Mouse (Mus musculus): Measurements from ENCODE around the gene Ggt7. TPM values are rescaled to one million over a fixed set of nuclear protein-coding genes. Genes with fewer than 3 reads are reported as not detected.

The Ggt7 gene
- polyA plus RNA-seq, 1 experiment from 2014 or later = 2.3 TPM

DNA sequence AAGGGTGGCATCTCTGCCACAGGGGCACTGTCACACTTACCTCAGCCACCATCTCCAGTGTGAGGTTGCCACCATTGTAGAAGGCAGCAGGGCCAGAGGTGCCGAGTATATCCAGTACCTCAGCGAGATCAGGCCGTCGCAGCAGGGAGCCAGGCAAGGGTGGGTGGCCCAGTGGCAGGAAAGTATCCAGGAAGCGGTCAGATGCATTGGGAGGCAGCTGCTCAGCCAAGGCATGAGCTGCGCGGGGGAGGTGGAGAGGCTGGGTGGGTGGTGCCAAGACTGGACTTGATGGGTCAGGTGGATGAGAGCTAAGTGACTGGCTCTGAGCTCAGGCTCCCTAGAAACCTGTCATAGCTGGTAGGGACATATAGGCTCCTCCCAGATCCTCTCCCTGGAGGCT lies 15.4 kb downstream of the Ggt7 start:
- no peak overlapping the region for H3K27ac ChIP-seq (replicated peaks; ENCODE audit: low read depth, low read length)
- H3K36me3 ChIP-seq (ENCODE audit: control insufficient read depth, insufficient read depth, low read length) = no peaks in the 10 kb centered on the region
- no peaks in the 10 kb centered on the region for H3K4me1 ChIP-seq (ENCODE audit: control insufficient read depth, insufficient read depth, low read length)
- ATAC-seq (ENCODE audit: insufficient number of reproducible peaks, low FRiP score, low TSS enrichment, low read depth) (no peak), DNase-seq (ENCODE audit: low spot score) (no peak)
- H3K27me3 ChIP-seq (ENCODE audit: control insufficient read depth, insufficient read depth, low read length) = no peaks in the 10 kb centered on the region
- H3K4me2 ChIP-seq (ENCODE audit: low read depth, severe bottlenecking) = no peak overlapping the region
- H3K4me3 ChIP-seq (ENCODE audit: low read depth, low read length) = no peak overlapping the region
- WGBS = 77% methylated on average over 7 of the region's 7 CpGs
- no peak overlapping the region for H3K9ac ChIP-seq (ENCODE audit: low read length)
- no peaks in the 10 kb centered on the region for H3K9me3 ChIP-seq (ENCODE audit: control insufficient read depth, low read length)

DNA sequence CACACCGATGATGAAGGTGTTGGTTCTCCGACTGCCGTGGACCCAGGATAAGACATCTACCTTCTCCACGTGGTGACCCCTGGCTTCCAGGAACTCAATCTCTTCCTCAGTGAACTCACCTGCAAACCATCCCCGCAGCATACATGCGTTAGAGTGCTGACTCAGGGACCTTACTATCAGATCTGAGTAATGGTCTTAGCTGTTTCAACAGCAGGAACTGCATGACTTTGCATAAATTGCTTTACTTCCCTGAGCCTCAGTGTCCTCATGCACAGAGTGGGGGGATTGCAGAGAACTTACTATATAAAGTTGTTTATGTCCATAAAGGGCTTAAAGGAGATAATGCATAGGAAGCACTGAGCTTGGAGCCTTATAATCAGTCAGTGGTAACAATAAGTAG lies 27.0 kb downstream of the Ggt7 start:
- H3K9me3 ChIP-seq (ENCODE audit: control insufficient read depth, low read length) = no peaks in the 10 kb centered on the region
- no peak overlapping the region for H3K9ac ChIP-seq (ENCODE audit: low read length)
- no peaks in the 10 kb centered on the region for H3K36me3 ChIP-seq (ENCODE audit: control insufficient read depth, insufficient read depth, low read length)
- H3K4me3 ChIP-seq (ENCODE audit: low read depth, low read length) = no peak overlapping the region
- WGBS = 95% methylated on average over 6 of the region's 6 CpGs
- H3K4me2 ChIP-seq (ENCODE audit: low read depth, severe bottlenecking) = no peak overlapping the region
- no peaks in the 10 kb centered on the region for H3K4me1 ChIP-seq (ENCODE audit: control insufficient read depth, insufficient read depth, low read length)
- ATAC-seq (ENCODE audit: insufficient number of reproducible peaks, low FRiP score, low TSS enrichment, low read depth) (no peak), DNase-seq (ENCODE audit: low spot score) (no peak)
- no peak overlapping the region for H3K27ac ChIP-seq (replicated peaks; ENCODE audit: low read depth, low read length)
- no peaks in the 10 kb centered on the region for H3K27me3 ChIP-seq (ENCODE audit: control insufficient read depth, insufficient read depth, low read length)

DNA sequence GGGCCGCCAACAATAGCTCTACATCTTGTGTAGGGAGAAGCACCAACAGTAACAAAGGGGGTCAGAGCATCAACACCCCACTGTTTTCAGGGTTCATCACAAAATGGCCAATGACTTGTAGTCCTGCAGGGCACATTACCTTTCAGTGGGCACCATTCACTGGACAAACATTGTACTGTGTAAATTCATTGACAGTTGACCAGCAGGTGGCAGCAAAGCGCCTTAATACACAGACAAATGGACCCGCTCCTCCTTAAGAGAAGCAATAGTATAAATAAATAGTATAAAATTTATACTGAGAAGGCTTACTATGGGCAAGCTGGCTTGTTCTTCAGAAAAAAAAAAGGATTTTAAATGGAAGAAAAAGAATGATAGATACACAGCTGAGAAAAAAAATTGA lies 36.0 kb downstream of the Ggt7 start:
- DNase-seq (ENCODE audit: low spot score) (peak; percentile 85), ATAC-seq (ENCODE audit: insufficient number of reproducible peaks, low FRiP score, low TSS enrichment, low read depth) (no peak)
- no peaks in the 10 kb centered on the region for H3K36me3 ChIP-seq (ENCODE audit: control insufficient read depth, insufficient read depth, low read length)

DNA sequence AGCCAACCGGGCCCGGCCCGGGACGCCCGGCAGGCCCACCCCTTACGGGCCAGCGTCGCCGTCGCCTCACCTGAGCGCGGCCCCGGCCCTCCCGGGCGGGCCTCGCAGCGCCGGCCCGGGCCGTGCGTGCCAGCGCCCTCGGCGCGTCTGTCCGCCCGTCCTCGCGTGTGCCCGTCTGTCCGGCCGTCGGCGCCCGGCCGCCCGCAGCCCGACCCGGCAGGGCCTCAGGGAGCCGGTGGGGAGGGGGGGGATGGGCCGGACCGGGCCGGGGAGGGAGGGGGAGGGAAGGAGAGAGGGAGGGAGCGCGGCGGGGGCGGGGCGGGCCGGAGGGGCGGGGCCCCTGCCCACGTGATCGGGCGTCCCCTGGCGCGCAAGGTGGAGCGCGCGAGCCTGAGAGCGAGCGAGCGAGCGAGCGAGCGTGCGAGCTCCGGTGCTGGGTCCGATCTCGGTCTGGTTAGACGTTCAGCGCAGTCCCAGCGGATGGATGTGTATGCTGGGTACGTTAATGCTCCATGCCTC lies 44.4 kb downstream of the Ggt7 start, which contains the start of gene Ncoa6:
Gene Ncoa6 (minus strand): TSS at position 325 of the 519 bp plus-strand sequence.
- WGBS = under 1% methylated on average over 46 of the region's 72 CpGs
- Histone ChIP-seq H3K27ac (replicated peaks; ENCODE audit: low read depth, low read length) (peak within 1 kb of the TSS; percentile 79), H3K27me3 (ENCODE audit: control insufficient read depth, insufficient read depth, low read length) (no peaks in the 10 kb centered on the region), H3K4me3 (ENCODE audit: low read depth, low read length) (peak within 1 kb of the TSS; percentile 77), H3K4me1 (ENCODE audit: control insufficient read depth, insufficient read depth, low read length) (0 out of 2 replicates have a peak, but pooled peaks cover 7% of the 10 kb centered on the region), H3K36me3 (ENCODE audit: control insufficient read depth, insufficient read depth, low read length) (no peaks in the 10 kb centered on the region), H3K9ac (ENCODE audit: low read length) (peak within 1 kb of the TSS; percentile 97), H3K9me3 (ENCODE audit: control insufficient read depth, low read length) (no peaks in the 10 kb centered on the region), H3K4me2 (ENCODE audit: low read depth, severe bottlenecking) (peak within 1 kb of the TSS; percentile 84)
- DNase-seq (ENCODE audit: low spot score) (peak; percentile 83), ATAC-seq (ENCODE audit: insufficient number of reproducible peaks, low FRiP score, low TSS enrichment, low read depth) (peak; percentile 78)

More for the DNA sequence above, 36.0 kb downstream of the Ggt7 start:
- no peaks in the 10 kb centered on the region for H3K27me3 ChIP-seq (ENCODE audit: control insufficient read depth, insufficient read depth, low read length)
- no peak overlapping the region for H3K4me2 ChIP-seq (ENCODE audit: low read depth, severe bottlenecking)
- H3K4me3 ChIP-seq (ENCODE audit: low read depth, low read length) = no peak overlapping the region
- no peaks in the 10 kb centered on the region for H3K4me1 ChIP-seq (ENCODE audit: control insufficient read depth, insufficient read depth, low read length)
- H3K9me3 ChIP-seq (ENCODE audit: control insufficient read depth, low read length) = no peaks in the 10 kb centered on the region
- 46% methylated on average over 3 of the region's 3 CpGs for WGBS
- H3K9ac ChIP-seq (ENCODE audit: low read length) = no peak overlapping the region
- H3K27ac ChIP-seq (replicated peaks; ENCODE audit: low read depth, low read length) = no peak overlapping the region

DNA sequence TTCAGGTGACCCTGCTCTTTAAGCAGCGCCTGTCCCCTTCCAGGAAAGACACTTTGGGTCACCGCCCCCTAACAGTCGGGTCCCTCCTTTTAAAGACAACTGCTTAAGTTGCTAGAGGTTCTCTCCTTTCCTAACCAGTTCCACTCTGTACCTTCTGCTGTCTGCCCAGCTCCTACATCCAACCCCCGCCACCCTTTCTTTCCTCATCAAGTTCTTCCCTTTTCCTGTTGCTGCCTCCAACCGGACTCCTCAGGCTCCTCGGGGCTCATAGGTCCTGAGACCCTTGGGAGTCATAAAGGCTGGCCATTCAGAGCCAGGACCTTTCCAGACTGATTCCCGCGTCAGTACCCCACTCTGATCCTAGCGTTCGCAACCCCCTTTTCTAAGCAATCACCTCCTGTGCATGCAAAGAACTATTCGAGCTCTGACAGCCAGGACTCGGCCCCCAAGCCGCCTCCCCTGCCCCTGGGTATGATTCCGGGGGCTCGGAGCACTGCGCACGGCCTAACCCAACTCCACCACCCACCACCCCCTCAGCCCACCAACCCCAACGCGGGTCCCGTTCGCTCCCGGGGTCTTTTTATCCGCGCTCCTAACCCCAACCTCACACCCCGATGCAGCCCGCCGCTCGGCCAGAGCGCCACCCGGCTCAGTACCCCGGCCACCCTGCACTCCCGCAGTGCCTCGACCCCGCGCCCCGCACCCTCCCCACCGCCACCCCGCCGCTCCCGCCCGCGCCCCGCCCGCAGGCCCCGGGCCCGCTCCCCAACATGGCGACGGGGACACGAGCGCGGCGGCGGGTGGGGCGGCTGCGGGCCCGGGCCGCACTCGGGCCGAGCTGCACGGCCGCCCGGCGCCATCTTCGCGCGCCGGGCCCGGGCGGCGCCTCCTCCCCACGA lies 45.1 kb downstream of the Ggt7 start:
- under 1% methylated on average over 41 of the region's 71 CpGs for WGBS
- H3K4me3 ChIP-seq (ENCODE audit: low read depth, low read length) = peak overlapping the region; percentile 77
- peak overlapping the region; percentile 97 for H3K9ac ChIP-seq (ENCODE audit: low read length)
- peak overlapping the region; percentile 84 for H3K4me2 ChIP-seq (ENCODE audit: low read depth, severe bottlenecking)
- no peaks in the 10 kb centered on the region for H3K9me3 ChIP-seq (ENCODE audit: control insufficient read depth, low read length)
- DNase-seq (ENCODE audit: low spot score) (peak; percentile 63), ATAC-seq (ENCODE audit: insufficient number of reproducible peaks, low FRiP score, low TSS enrichment, low read depth) (peak; percentile 69)
- H3K27me3 ChIP-seq (ENCODE audit: control insufficient read depth, insufficient read depth, low read length) = no peaks in the 10 kb centered on the region
- no peaks in the 10 kb centered on the region for H3K36me3 ChIP-seq (ENCODE audit: control insufficient read depth, insufficient read depth, low read length)
- peak overlapping the region; percentile 79 for H3K27ac ChIP-seq (replicated peaks; ENCODE audit: low read depth, low read length)
- H3K4me1 ChIP-seq (ENCODE audit: control insufficient read depth, insufficient read depth, low read length) = 0 out of 2 replicates have a peak, but pooled peaks cover 7% of the 10 kb centered on the region

DNA sequence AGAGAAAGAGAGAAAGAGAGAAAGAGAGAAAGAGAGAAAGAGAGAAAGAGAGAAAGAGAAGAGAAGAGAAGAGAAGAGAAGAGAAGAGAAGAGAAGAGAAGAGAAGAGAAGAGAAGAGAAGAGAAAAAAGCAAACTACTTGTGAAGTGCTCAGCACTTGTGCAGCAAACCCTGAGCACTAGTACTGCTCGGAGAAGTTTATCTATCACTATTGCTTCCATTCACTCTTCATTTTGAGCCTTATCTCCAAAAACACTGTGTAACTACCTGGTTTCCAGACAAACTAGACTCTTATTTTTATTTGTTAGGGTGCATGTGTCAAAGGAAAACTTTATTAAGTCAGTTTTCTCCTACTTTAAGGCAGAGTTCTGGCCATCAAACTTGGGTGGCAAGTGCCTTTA lies 51.2 kb downstream of the Ggt7 start:
- Histone ChIP-seq H3K4me2 (ENCODE audit: low read depth, severe bottlenecking) (no peak overlapping the region), H3K4me1 (ENCODE audit: control insufficient read depth, insufficient read depth, low read length) (no peaks in the 10 kb centered on the region), H3K27ac (replicated peaks; ENCODE audit: low read depth, low read length) (no peak overlapping the region), H3K36me3 (ENCODE audit: control insufficient read depth, insufficient read depth, low read length) (no peaks in the 10 kb centered on the region), H3K9me3 (ENCODE audit: control insufficient read depth, low read length) (no peaks in the 10 kb centered on the region), H3K27me3 (ENCODE audit: control insufficient read depth, insufficient read depth, low read length) (no peaks in the 10 kb centered on the region), H3K9ac (ENCODE audit: low read length) (no peak overlapping the region), H3K4me3 (ENCODE audit: low read depth, low read length) (no peak overlapping the region)
- DNase-seq (ENCODE audit: low spot score) (no peak), ATAC-seq (ENCODE audit: insufficient number of reproducible peaks, low FRiP score, low TSS enrichment, low read depth) (no peak)
- 97% methylated on average over 1 of the region's 1 CpGs for WGBS

DNA sequence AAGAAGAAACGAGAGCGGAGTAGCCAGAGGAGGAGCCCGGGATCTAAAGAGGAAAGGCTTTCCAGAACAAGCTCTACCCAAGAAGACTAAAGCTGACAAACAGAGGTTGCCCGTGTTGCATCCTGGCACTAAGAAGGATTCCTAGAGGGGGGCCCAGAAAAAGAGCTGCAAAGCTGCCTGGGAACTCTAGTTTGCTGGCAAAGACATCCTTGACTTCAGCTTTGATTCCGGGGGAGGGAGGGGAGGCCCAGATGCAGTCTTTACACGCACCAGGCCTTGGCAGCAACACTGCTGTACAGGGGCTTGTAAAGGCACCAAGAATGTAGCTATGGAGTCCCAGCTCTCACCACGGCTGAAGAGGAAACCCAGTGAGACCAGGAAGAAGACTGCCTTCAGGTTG lies 64.4 kb downstream of the Ggt7 start:
- H3K9me3 ChIP-seq (ENCODE audit: control insufficient read depth, low read length) = no peaks in the 10 kb centered on the region
- 85% methylated on average over 7 of the region's 7 CpGs for WGBS
- ATAC-seq (ENCODE audit: insufficient number of reproducible peaks, low FRiP score, low TSS enrichment, low read depth) (no peak), DNase-seq (ENCODE audit: low spot score) (no peak)
- no peak overlapping the region for H3K4me2 ChIP-seq (ENCODE audit: low read depth, severe bottlenecking)
- H3K4me3 ChIP-seq (ENCODE audit: low read depth, low read length) = no peak overlapping the region
- H3K4me1 ChIP-seq (ENCODE audit: control insufficient read depth, insufficient read depth, low read length) = no peaks in the 10 kb centered on the region
- H3K27ac ChIP-seq (replicated peaks; ENCODE audit: low read depth, low read length) = no peak overlapping the region
- H3K27me3 ChIP-seq (ENCODE audit: control insufficient read depth, insufficient read depth, low read length) = no peaks in the 10 kb centered on the region
- no peak overlapping the region for H3K9ac ChIP-seq (ENCODE audit: low read length)
- H3K36me3 ChIP-seq (ENCODE audit: control insufficient read depth, insufficient read depth, low read length) = peaks cover 4% of the 10 kb centered on the region; the same call in 1 of the 2 replicates

DNA sequence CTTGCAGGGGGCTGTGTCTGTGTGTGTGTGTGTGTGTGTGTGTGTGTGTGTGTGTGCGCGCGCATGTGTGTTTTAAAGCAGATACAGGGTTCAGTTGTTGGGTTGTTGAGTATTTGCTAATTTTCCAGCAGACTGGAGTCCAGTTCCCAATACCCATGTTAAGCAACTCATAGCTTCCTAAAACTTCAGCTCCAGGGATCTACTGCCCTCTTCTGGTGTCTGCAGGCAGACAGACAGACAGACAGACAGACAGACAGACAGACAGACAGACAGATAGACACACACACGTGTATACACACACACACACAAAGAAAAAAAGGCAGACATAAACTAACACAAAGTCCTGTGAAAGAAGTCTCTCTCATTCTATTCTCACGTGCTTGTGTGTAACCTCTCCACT lies 66.8 kb downstream of the Ggt7 start:
- Histone ChIP-seq H3K27ac (replicated peaks; ENCODE audit: low read depth, low read length) (no peak overlapping the region), H3K9me3 (ENCODE audit: control insufficient read depth, low read length) (no peaks in the 10 kb centered on the region), H3K36me3 (ENCODE audit: control insufficient read depth, insufficient read depth, low read length) (peaks cover 4% of the 10 kb centered on the region; the same call in 1 of the 2 replicates), H3K4me3 (ENCODE audit: low read depth, low read length) (no peak overlapping the region), H3K4me2 (ENCODE audit: low read depth, severe bottlenecking) (no peak overlapping the region), H3K27me3 (ENCODE audit: control insufficient read depth, insufficient read depth, low read length) (no peaks in the 10 kb centered on the region), H3K9ac (ENCODE audit: low read length) (no peak overlapping the region), H3K4me1 (ENCODE audit: control insufficient read depth, insufficient read depth, low read length) (no peaks in the 10 kb centered on the region)
- WGBS = 84% methylated on average over 5 of the region's 5 CpGs
- ATAC-seq (ENCODE audit: insufficient number of reproducible peaks, low FRiP score, low TSS enrichment, low read depth) (no peak), DNase-seq (ENCODE audit: low spot score) (no peak)
